In genomic region chr11:34832678-34833077, GRCm38 (mm10) we compare ENCODE assay signal across 8 mouse cellular contexts. TPM values are rescaled to one million over a fixed set of nuclear protein-coding genes. Genes with fewer than 3 reads are reported as not detected.
DNase-seq lines count a peak whose midpoint lies in the region; ATAC-seq and TF ChIP-seq lines count a peak whose summit lies in the region.

No protein-coding gene starts in this region.

- no peak for ATAC-seq in limb, embryonic 14.5 days (ENCODE audit: low FRiP score, low read depth)
- no peak for ATAC-seq in erythroid progenitor cell, adult 5-6 weeks (replicated peaks; ENCODE audit: low FRiP score, poor library complexity, severe bottlenecking)

- 15% methylated on average over 4 of the region's 5 CpGs for WGBS in limb, embryonic 14.5 days

- H3K9ac ChIP-seq in limb, embryonic 14.5 days (ENCODE audit: low read depth, low read length, severe bottlenecking), result peak overlapping the region; percentile 72

- peak overlapping the region; percentile 78 for H3K4me3 ChIP-seq in limb, embryonic 14.5 days (replicated peaks; ENCODE audit: low read length)

- H3K9me3 ChIP-seq in limb, embryonic 14.5 days (ENCODE audit: control insufficient read depth, low read length), result no peaks in the 10 kb centered on the region

- H3K27me3 ChIP-seq in limb, embryonic 14.5 days (ENCODE audit: control insufficient read depth, insufficient read depth, low read length), result no peaks in the 10 kb centered on the region

- TF ChIP-seq POLR2A in limb, embryonic 14.5 days (IDR thresholded peaks at IDR 0.05; ENCODE audit: borderline replicate concordance, extremely low read depth, insufficient read depth, insufficient read length), result no peak

- H3K4me1 ChIP-seq in limb, embryonic 14.5 days (ENCODE audit: control insufficient read depth, insufficient read depth, low read length), result peaks cover 6% of the 10 kb centered on the region

- peak; percentile 14 for DNase-seq in embryo, embryonic 10.5 days (ENCODE audit: low spot score)
- no peak for DNase-seq in embryo, embryonic 11 days
- peak; percentile 6 for DNase-seq in thymus, postnatal 0 days (ENCODE audit: low spot score)
- DNase-seq in thymus, adult 18-20 months, result no peak
- DNase-seq in limb, embryonic 14.5 days (ENCODE audit: low spot score), result no peak
- no peak for DNase-seq in urinary bladder, postnatal 25 days (ENCODE audit: low spot score)
- no peak for DNase-seq in gastrocnemius, adult 18-20 months (ENCODE audit: low spot score)

- peak overlapping the region; percentile 71 for H3K4me2 ChIP-seq in limb, embryonic 14.5 days (replicated peaks; ENCODE audit: low read depth, low read length, severe bottlenecking)

- peaks cover 13% of the 10 kb centered on the region for H3K36me3 ChIP-seq in limb, embryonic 14.5 days (ENCODE audit: control insufficient read depth, insufficient read depth, low read length)

- no peak overlapping the region for H3K27ac ChIP-seq in limb, embryonic 14.5 days (replicated peaks; ENCODE audit: low read depth, low read length)

RNA-seq across cellular contexts. Expression of gene Spdl1, which starts 0.8 kb away (rescaled TPM):
- polyA plus RNA-seq in thymus, postnatal 0 days (2015; fragmentation: Nextera tagmentation; extraction: Ambion mirVana), result 21.1 and 23.3 TPM in 2 replicates
- polyA plus RNA-seq in limb, embryonic 14.5 days (2012; rRNA removed), result 9.9 and 16.1 TPM in 2 replicates
- polyA plus RNA-seq in limb, embryonic 14.5 days (2014; fragmentation: Nextera tagmentation; extraction: Ambion mirVana), result 14.1 and 16.2 TPM in 2 replicates
- total RNA-seq in gastrocnemius, adult 18-20 months (2021), result not detected
- total RNA-seq in erythroid progenitor cell, adult 5-6 weeks (2015; ENCODE audit: low replicate concordance), result 42.5 and 54.5 TPM in 2 replicates
- total RNA-seq in erythroid progenitor cell, adult 5-6 weeks (2017; ENCODE audit: low replicate concordance), result 65.7 and 131 TPM in 2 replicates

RNA-seq across cellular contexts. Expression of gene Dock2, which starts 49.0 kb away (rescaled TPM):
- polyA plus RNA-seq in thymus, postnatal 0 days (2015; fragmentation: Nextera tagmentation; extraction: Ambion mirVana), result 47.7 and 56.7 TPM in 2 replicates
- polyA plus RNA-seq in limb, embryonic 14.5 days (2012; rRNA removed), result 1.2 and 1.6 TPM in 2 replicates
- polyA plus RNA-seq in limb, embryonic 14.5 days (2014; fragmentation: Nextera tagmentation; extraction: Ambion mirVana), result 2.5 and 2.6 TPM in 2 replicates
- under 1 TPM; 0.62 to 0.85 TPM for total RNA-seq in gastrocnemius, adult 18-20 months (2021)
- total RNA-seq in erythroid progenitor cell, adult 5-6 weeks (2015; ENCODE audit: low replicate concordance), result 20.9 and 25.2 TPM in 2 replicates
- total RNA-seq in erythroid progenitor cell, adult 5-6 weeks (2017; ENCODE audit: low replicate concordance), result 14.6 and 21.8 TPM in 2 replicates

Comparison
In these comparisons a context has a peak if more than half of its experiments do, and no peak if none do; other contexts are left out.
1. DNase-seq: peak in embryo, embryonic 10.5 days (single experiment) and thymus, postnatal 0 days (single experiment); none in embryo, embryonic 11 days (single experiment), thymus, adult 18-20 months (0 of 2), limb, embryonic 14.5 days (single experiment), urinary bladder, postnatal 25 days (single experiment) and gastrocnemius, adult 18-20 months (single experiment).
2. RNA of gene Spdl1, which starts 0.8 kb away (total RNA-seq): 42.5 to 131 TPM in erythroid progenitor cell, adult 5-6 weeks; not detected in gastrocnemius, adult 18-20 months; every median in the first group is over 10 times any median in the second.
3. RNA of gene Dock2, which starts 49.0 kb away (total RNA-seq): 14.6 to 25.2 TPM in erythroid progenitor cell, adult 5-6 weeks; 0.62 to 0.85 TPM in gastrocnemius, adult 18-20 months; every median in the first group is over 4 times any median in the second.